Mouse (Mus musculus) stomach, embryonic 16.5 days (tissue): ENCODE results near the gene Tnfrsf22. TPM values are rescaled to one million over a fixed set of nuclear protein-coding genes. Genes with fewer than 3 reads are reported as not detected.
"Not testable (repeated sequence)": the region's sequence is repeated elsewhere in the genome, so short reads cannot be mapped to it uniquely, and the experiment has no call there.

Source experiments
- ATAC-seq: fragments of 200-750 bp; cut with Nextera tagmentation; 2 replicates; pipeline ENCODE4 v1.8.0; 2017; ENCODE audit warnings: moderate number of reproducible peaks, moderate TSS enrichment; ENCODE audit not compliant: insufficient read depth, low FRiP score
- H3K27ac ChIP-seq: fragments of 300-500 bp; sonication (generic); 2 replicates; pipeline ENCODE4 v1.5.1; 2014; ENCODE audit warnings: low read length
- H3K27me3 ChIP-seq: fragments of 300-500 bp; sonication (generic); 2 replicates; pipeline ENCODE4 v1.6.1; 2014; ENCODE audit warnings: low read length, control low read depth, mixed read lengths; ENCODE audit not compliant: control insufficient read depth, insufficient read depth
- H3K36me3 ChIP-seq: fragments of 300-500 bp; sonication (generic); 2 replicates; pipeline ENCODE4 v1.6.1; 2014; ENCODE audit warnings: low read length; ENCODE audit not compliant: control insufficient read depth, insufficient read depth
- H3K4me1 ChIP-seq: fragments of 300-500 bp; sonication (generic); 2 replicates; pipeline ENCODE4 v1.6.1; 2014; ENCODE audit warnings: low read length, control low read depth, mixed read lengths; ENCODE audit not compliant: control insufficient read depth, insufficient read depth
- H3K4me2 ChIP-seq: fragments of 300-500 bp; sonication (generic); 2 replicates; pipeline ENCODE4 v1.6.1; 2014; ENCODE audit warnings: low read depth, low read length, mixed read lengths
- H3K4me3 ChIP-seq: fragments of 300-500 bp; sonication (generic); replicated peaks from 2 replicates; pipeline ENCODE4 v1.5.1; 2014; ENCODE audit warnings: mild to moderate bottlenecking, low read length
- H3K9ac ChIP-seq: fragments of 300-500 bp; sonication (generic); 2 replicates; pipeline ENCODE4 v1.6.1; 2014; ENCODE audit warnings: low read length
- H3K9me3 ChIP-seq: fragments of 300-500 bp; sonication (generic); replicated peaks from 2 replicates; pipeline ENCODE4 v1.6.1; 2016; ENCODE audit warnings: low read length, control low read depth; ENCODE audit not compliant: control insufficient read depth
- WGBS: fragments of 180-500 bp; shearing (Covaris S2); extraction: QIAGEN DNeasy Blood & Tissue Kit; methylation state at CpG from one replicate; pipeline ENCODE4 v1.1.7; 2014; 5-methylcytosine and 5-hydroxymethylcytosine counted together
- polyA plus RNA-seq: library from polyadenylated mRNA; unstranded; fragments of >200 nt; fragmentation: Nextera tagmentation; extraction: Ambion mirVana; gene quantifications from 2 replicates; pipeline ENCODE4 v1.2.1, GENCODE M21; 2015

Tnfrsf22 gene
- polyA plus RNA-seq, 1 experiment from 2014 or later, result 6.4 TPM

GRCm38 (mm10) chr7:143686191-143686590, 36.7 kb upstream of the Tnfrsf22 start:
- not testable (repeated sequence) for ATAC-seq, H3K36me3 ChIP-seq, H3K4me1 ChIP-seq, H3K9me3 ChIP-seq, H3K4me3 ChIP-seq, H3K27me3 ChIP-seq, H3K4me2 ChIP-seq, H3K27ac ChIP-seq, H3K9ac ChIP-seq
- WGBS, result 51% methylated on average over 4 of the region's 4 CpGs

GRCm38 (mm10) chr7:143685359-143686067, 36.1 kb upstream of the Tnfrsf22 start, which contains the start of gene Tnfrsf23:
Tnfrsf23 (minus strand) TSS chr7:143685872.
- Histone ChIP-seq H3K4me1 (no peaks in the 10 kb centered on the region), H3K9me3 (no peaks in the 10 kb centered on the region), H3K36me3 (peaks cover 8% of the 10 kb centered on the region; the same call in 1 of the 2 replicates), H3K4me2 (peak within 1 kb of the TSS; percentile 79), H3K4me3 (peak within 1 kb of the TSS; percentile 51), H3K27ac (no peak within 1 kb of the TSS), H3K27me3 (no peaks in the 10 kb centered on the region), H3K9ac (peak within 1 kb of the TSS; percentile 67)
- peak; percentile 96 for ATAC-seq
- 3% methylated on average over 35 of the region's 35 CpGs for WGBS

- not testable (repeated sequence) for H3K27ac ChIP-seq, H3K36me3 ChIP-seq, H3K4me2 ChIP-seq, ATAC-seq, H3K27me3 ChIP-seq, H3K9ac ChIP-seq, H3K4me1 ChIP-seq, H3K9me3 ChIP-seq, H3K4me3 ChIP-seq
- WGBS, result 90% methylated on average over 1 of the region's 2 CpGs
Observed at GRCm38 (mm10) chr7:143684569-143684968, 35.1 kb upstream of the Tnfrsf22 start.

GRCm38 (mm10) chr7:143681566-143681965, 32.1 kb upstream of the Tnfrsf22 start:
- no peak overlapping the region for H3K4me2 ChIP-seq
- H3K27me3 ChIP-seq, result no peaks in the 10 kb centered on the region
- no peak overlapping the region for H3K27ac ChIP-seq
- no peaks in the 10 kb centered on the region for H3K4me1 ChIP-seq
- no peak overlapping the region for H3K4me3 ChIP-seq
- WGBS, result 92% methylated on average over 1 of the region's 1 CpGs
- no peaks in the 10 kb centered on the region for H3K9me3 ChIP-seq
- no peak overlapping the region for H3K9ac ChIP-seq
- no peak for ATAC-seq
- H3K36me3 ChIP-seq, result no peaks in the 10 kb centered on the region

- not testable (repeated sequence) for H3K27me3 ChIP-seq, ATAC-seq, H3K9me3 ChIP-seq, H3K4me3 ChIP-seq, H3K4me2 ChIP-seq, H3K4me1 ChIP-seq, H3K27ac ChIP-seq, H3K9ac ChIP-seq, H3K36me3 ChIP-seq
- WGBS, result 49% methylated on average over 2 of the region's 2 CpGs
Observed at GRCm38 (mm10) chr7:143680836-143681235, 31.4 kb upstream of the Tnfrsf22 start.

GRCm38 (mm10) chr7:143679650-143680049, 30.2 kb upstream of the Tnfrsf22 start:
- not testable (repeated sequence) for H3K36me3 ChIP-seq, ATAC-seq, H3K9ac ChIP-seq, H3K27me3 ChIP-seq, H3K4me1 ChIP-seq, H3K9me3 ChIP-seq, H3K27ac ChIP-seq, H3K4me3 ChIP-seq, H3K4me2 ChIP-seq
- WGBS, result 80% methylated on average over 2 of the region's 2 CpGs

- no peak; the same call in 1 of the 2 replicates for ATAC-seq
- no peaks in the 10 kb centered on the region for H3K9me3 ChIP-seq
- no peaks in the 10 kb centered on the region for H3K4me1 ChIP-seq
- H3K36me3 ChIP-seq, result no peaks in the 10 kb centered on the region
- H3K27ac ChIP-seq, result no peak overlapping the region
- no peaks in the 10 kb centered on the region for H3K27me3 ChIP-seq
- no peak overlapping the region for H3K4me2 ChIP-seq
- no peak overlapping the region for H3K4me3 ChIP-seq
- H3K9ac ChIP-seq, result no peak overlapping the region
Observed at GRCm38 (mm10) chr7:143666427-143667311, 17.2 kb upstream of the Tnfrsf22 start.

GRCm38 (mm10) chr7:143663470-143663869, 14.0 kb upstream of the Tnfrsf22 start:
- ATAC-seq, result no peak
- 71% methylated on average over 2 of the region's 2 CpGs for WGBS
- H3K4me3 ChIP-seq, result no peak overlapping the region

GRCm38 (mm10) chr7:143660797-143661196, 11.3 kb upstream of the Tnfrsf22 start:
- no peaks in the 10 kb centered on the region for H3K4me1 ChIP-seq
- no peaks in the 10 kb centered on the region for H3K9me3 ChIP-seq
- H3K27ac ChIP-seq, result no peak overlapping the region
- no peak overlapping the region for H3K9ac ChIP-seq
- H3K4me3 ChIP-seq, result no peak overlapping the region
- H3K4me2 ChIP-seq, result no peak overlapping the region
- ATAC-seq, result no peak
- no peaks in the 10 kb centered on the region for H3K27me3 ChIP-seq
- no peaks in the 10 kb centered on the region for H3K36me3 ChIP-seq

More at GRCm38 (mm10) chr7:143663470-143663869, 14.0 kb upstream of the Tnfrsf22 start:
- H3K4me1 ChIP-seq, result no peaks in the 10 kb centered on the region
- no peaks in the 10 kb centered on the region for H3K9me3 ChIP-seq
- no peaks in the 10 kb centered on the region for H3K27me3 ChIP-seq
- H3K27ac ChIP-seq, result no peak overlapping the region
- no peaks in the 10 kb centered on the region for H3K36me3 ChIP-seq
- H3K4me2 ChIP-seq, result no peak overlapping the region
- H3K9ac ChIP-seq, result no peak overlapping the region
